Comparison of ENCODE assay signal across 7 mouse cellular contexts in the genomic region with DNA sequence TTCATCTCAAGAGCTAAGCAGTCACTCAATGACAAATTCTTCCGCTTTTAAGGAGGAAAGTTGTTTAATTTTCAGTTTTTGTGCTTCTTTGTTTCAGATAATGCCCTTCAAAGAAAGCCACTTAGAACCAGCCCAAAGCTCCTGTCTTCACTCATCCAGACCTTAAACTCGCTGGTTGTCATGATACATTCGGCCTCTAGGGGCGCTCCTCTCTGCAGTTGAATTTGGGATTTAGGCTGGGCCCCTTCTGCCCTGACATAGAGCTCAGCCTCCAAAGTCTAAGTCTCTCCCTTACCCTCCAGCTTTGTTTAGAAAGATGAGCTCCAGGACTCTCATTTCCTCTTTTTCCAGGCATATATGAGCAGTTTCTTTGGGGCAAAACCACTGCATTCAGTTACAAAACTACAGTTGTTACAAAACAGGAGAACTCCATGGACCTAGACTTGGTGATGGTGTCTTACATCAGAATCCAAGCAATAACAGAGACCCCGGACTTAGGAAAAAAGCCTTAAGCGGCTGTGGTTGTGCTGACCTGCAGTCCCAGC. TPM values are rescaled to one million over a fixed set of nuclear protein-coding genes. Genes with fewer than 3 reads are reported as not detected.
DNase-seq lines count a peak whose midpoint lies in the region; TF ChIP-seq lines count a peak whose summit lies in the region.
"Not testable (repeated sequence)": the region's sequence is repeated elsewhere in the genome, so short reads cannot be mapped to it uniquely, and the experiment has no call there.

No protein-coding gene starts in this region.

- not testable (repeated sequence) for H3K36me3 ChIP-seq in kidney, adult 2 months (ENCODE audit: control insufficient read depth, insufficient read depth, low read length); limb, embryonic 10.5 days

- not testable (repeated sequence) for H3K27ac ChIP-seq in kidney, adult 2 months (ENCODE audit: insufficient read depth, low read depth, low read length); limb, embryonic 10.5 days

- not testable (repeated sequence) for H3K27me3 ChIP-seq in kidney, adult 2 months (replicated peaks; ENCODE audit: control insufficient read depth, insufficient read depth, low read length); limb, embryonic 10.5 days (ENCODE audit: low read depth, poor library complexity, severe bottlenecking)

- 42% methylated on average over 6 of the region's 6 CpGs for WGBS in kidney, adult 2 months
- 34% methylated on average over 6 of the region's 6 CpGs for WGBS in limb, embryonic 10.5 days

- TF ChIP-seq POLR2A in kidney, adult 2 months (IDR thresholded peaks at IDR 0.05; ENCODE audit: low read depth, low read length) = not testable (repeated sequence)

- H3K9me3 ChIP-seq in limb, embryonic 10.5 days (replicated peaks) = not testable (repeated sequence)

- not testable (repeated sequence) for H3K4me1 ChIP-seq in kidney, adult 2 months (ENCODE audit: control insufficient read depth, insufficient read depth, low read length); limb, embryonic 10.5 days

- DNase-seq in adrenal gland, adult (ENCODE audit: inconsistent age in 2 of 2, low spot score in 1 of 2) = peak; percentile 61 to 89
- peak; percentile 59 to 77 for DNase-seq in cerebellum, postnatal 25 days
- peak; percentile 26 for DNase-seq in gastrocnemius, postnatal 25 days
- DNase-seq in kidney, adult 2 months = peak; percentile 62
- peak; percentile 71 for DNase-seq in limb, embryonic 10.5 days (ENCODE audit: low spot score)
- peak; percentile 82 to 85 for DNase-seq in monocyte, adult 2 months (ENCODE audit: low read depth in 1 of 2, low spot score in 2 of 2)
- peak; percentile 47 to 66 for DNase-seq in spleen, postnatal 36 days (ENCODE audit: low spot score in 2 of 2)

- TF ChIP-seq CTCF in kidney, adult 2 months (conservative IDR thresholded peaks at IDR 0.05; ENCODE audit: insufficient read depth, insufficient read length, low read depth, low read length) = peak; percentile 58

- not testable (repeated sequence) for H3K4me3 ChIP-seq in kidney, adult 2 months (ENCODE audit: insufficient read depth, low read depth, low read length); limb, embryonic 10.5 days

RNA-seq across cellular contexts. Expression of a gene that starts 13.5 kb away (rescaled TPM):
- 100 to 1,000 TPM; 102 to 108 TPM for total RNA-seq in gastrocnemius, postnatal 25 days (2021)
- polyA plus RNA-seq in kidney, adult 2 months (2012; rRNA removed) = 497 and 511 TPM in 2 replicates
- polyA plus RNA-seq in limb, embryonic 10.5 days (2016; fragmentation: Nextera tagmentation; extraction: Ambion mirVana) = 2.2 and 2.3 TPM in 2 replicates

RNA-seq across cellular contexts. Expression of a gene that starts 49.7 kb away (rescaled TPM):
- 1 to 10 TPM; 2.4 to 5.5 TPM for total RNA-seq in gastrocnemius, postnatal 25 days (2021)
- 7.3 and 28.3 TPM in 2 replicates for polyA plus RNA-seq in kidney, adult 2 months (2012; rRNA removed)
- not detected in 2 replicates for polyA plus RNA-seq in limb, embryonic 10.5 days (2016; fragmentation: Nextera tagmentation; extraction: Ambion mirVana)

Comparison
In these comparisons a context has a peak if more than half of its experiments do, and no peak if none do; other contexts are left out.
1. DNase-seq: peak in every context shown above with its lines; median percentile 84 in monocyte, adult 2 months; 75 in adrenal gland, adult; 71 in limb, embryonic 10.5 days; 68 in cerebellum, postnatal 25 days; 62 in kidney, adult 2 months; 56 in spleen, postnatal 36 days; 26 in gastrocnemius, postnatal 25 days.
2. RNA of a gene that starts 13.5 kb away (polyA plus RNA-seq): 497 to 511 TPM in kidney, adult 2 months; 2.2 to 2.3 TPM in limb, embryonic 10.5 days; every median in the first group is over 100 times any median in the second.